Mouse (Mus musculus) adipose tissue, adult 10 weeks (tissue): ENCODE results near the gene Rgsl1. TPM values are rescaled to one million over a fixed set of nuclear protein-coding genes. Genes with fewer than 3 reads are reported as not detected.

Source experiments
- polyA plus RNA-seq: library from polyadenylated mRNA; stranded (reverse); fragments of 350-450 nt; fragmentation: Illumina TruSeq; extraction: RNeasy Lipid Tissue Mini Kit (QIAGEN cat#74804); gene quantifications from one replicate; pipeline ENCODE4 v1.2.3, GENCODE M21; 2014; ENCODE audit warnings: low read depth, low replicate concordance

Rgsl1 gene
- polyA plus RNA-seq, result 3.0 TPM

DNA sequence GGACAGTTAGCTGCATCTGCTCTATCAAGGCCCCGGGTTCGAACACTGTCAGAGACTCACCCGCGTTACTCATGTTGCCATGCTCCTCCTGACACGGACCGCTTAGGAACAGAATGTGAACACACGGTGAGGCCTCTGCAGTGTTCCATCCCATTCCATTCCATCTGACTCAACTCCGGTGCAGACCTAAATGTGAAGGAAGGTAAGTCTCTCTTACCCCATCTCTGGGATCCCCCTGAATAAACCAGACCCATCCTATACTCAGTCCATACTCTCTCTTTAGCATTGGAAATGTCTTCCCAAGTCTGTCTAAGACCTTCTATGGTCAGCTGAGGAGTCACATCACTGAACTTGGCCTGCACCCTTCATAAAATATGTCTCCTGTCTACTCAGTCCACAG lies at the start of gene Rgsl1:
Rgsl1 (minus strand) TSS at position 101 of the 400 bp plus-strand sequence.

DNA sequence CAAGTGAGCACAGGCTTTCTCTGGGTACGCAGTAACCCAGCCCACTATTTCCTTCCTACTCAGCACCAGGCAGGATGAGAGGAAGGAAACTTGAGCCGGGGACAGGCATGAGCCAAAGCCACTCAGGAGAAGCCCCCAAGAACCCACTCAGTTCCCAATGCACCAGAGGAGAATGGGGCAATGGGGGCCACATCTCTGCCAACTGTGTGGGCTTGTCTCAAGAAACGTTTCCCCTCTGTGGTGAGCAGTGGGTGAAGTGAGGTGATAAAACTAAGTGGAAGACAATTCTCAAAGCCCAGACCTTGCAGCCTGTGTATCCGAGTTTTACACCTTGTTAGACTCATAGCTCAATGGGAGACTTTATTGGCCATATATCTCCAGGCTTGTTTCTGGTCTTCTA lies 47.5 kb upstream of the Rgsl1 start, which contains the start of gene Teddm1a:
Teddm1a (plus strand) TSS at position 301 of the 400 bp plus-strand sequence.

DNA sequence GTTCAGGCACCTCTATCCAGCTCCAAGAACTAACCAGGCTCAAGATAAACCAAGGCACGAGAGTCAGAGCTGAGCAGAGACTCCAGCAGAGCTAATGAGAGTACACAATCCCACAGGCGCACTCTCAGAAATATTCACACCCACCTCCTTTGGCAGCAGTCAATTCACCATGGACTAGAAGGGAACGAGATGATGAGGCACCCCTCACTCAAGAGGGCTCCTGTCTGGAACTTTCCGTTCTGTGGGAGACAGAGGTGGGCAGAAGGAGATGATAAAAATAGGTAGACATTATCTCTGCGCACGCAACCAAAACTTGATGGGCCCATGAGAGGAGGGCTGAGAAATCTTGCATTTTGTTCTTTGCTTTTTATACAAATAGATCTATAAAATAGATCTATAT lies 30.1 kb upstream of the Rgsl1 start, which contains the start of gene Teddm1b:
Teddm1b (plus strand) TSS at position 301 of the 400 bp plus-strand sequence.

DNA sequence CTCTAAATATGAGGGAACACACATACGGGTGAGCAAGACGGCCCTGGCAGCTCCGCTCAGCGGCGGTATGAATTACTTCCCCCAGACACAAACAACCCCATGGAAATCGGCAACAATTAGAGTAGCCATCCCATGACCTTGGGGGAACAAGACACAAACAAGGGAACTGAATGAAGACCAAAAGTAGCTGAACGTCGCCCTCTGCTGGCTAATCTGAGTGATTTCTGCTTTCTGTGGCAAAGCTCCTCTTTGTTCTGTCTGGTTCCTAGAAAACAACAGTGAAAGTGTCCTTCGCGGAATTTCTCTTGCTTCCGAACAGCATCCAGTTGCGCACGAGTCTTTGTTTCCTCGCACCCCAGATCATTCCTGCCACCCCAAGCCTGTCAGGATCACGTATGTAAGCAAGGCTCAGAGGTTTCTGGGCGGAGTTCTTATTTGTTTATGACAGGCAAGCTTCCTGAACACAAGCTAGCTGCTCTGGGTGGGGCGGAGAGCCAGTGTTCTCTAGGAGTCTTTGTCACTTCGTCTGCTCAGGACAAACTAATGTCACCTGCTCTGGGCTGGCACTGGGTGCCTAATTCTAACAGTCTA lies 94.6 kb downstream of the Rgsl1 start, which contains the start of gene Rnasel:
Rnasel (plus strand) TSS at position 216 of the 591 bp plus-strand sequence.

DNA sequence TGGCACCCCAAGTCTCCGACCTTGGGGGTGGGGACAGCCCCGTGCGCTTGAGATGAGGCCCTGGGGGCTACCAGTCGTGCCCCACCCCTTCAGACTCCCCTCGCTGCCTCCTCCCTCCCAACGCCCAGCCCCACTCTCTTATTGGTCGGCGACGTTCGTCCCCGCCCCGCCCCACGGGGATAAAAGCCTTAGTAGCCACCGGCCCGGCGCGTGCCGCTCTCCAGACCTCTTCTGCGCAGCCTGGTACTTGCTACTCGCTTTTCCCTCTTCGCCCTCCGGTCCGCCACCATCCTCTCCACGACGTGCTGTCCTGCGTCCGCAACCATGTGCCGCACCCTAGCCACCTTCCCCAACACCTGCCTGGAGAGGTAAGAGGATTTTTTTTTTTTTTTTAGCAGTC lies 103.8 kb downstream of the Rgsl1 start, which contains the start of gene Rgs16:
Rgs16 (plus strand) TSS at position 205 of the 400 bp plus-strand sequence.

Other genes with a start within 250 kb of the Rgsl1 start
- not detected for gene Rgs8, start 191.1 kb downstream of the Rgsl1 start, polyA plus RNA-seq
- gene Rgs16, start 103.8 kb downstream of the Rgsl1 start, polyA plus RNA-seq, result 1.3 TPM
- gene Rnasel, start 94.7 kb downstream of the Rgsl1 start, polyA plus RNA-seq, result 29.7 TPM
- gene Teddm1b, start 30.2 kb upstream of the Rgsl1 start, polyA plus RNA-seq, result 507 TPM
- 1,773 TPM for gene Teddm1a, start 47.6 kb upstream of the Rgsl1 start, polyA plus RNA-seq
- 1,917 TPM for gene Glul, start 55.8 kb upstream of the Rgsl1 start, polyA plus RNA-seq
- 1,378 TPM for gene Teddm2, start 56.1 kb upstream of the Rgsl1 start, polyA plus RNA-seq